Mouse (Mus musculus) bone marrow, adult 2 months (tissue): ENCODE data around the gene Zfp950. TPM values are rescaled to one million over a fixed set of nuclear protein-coding genes. Genes with fewer than 3 reads are reported as not detected.

ENCODE experiments used
- H3K27ac ChIP-seq: fragments of 200-500 bp; 2 replicates; pipeline ENCODE4 v1.5.1; 2012; ENCODE audit warnings: low read depth, mild to moderate bottlenecking, control low read depth, inconsistent platforms, low read length; ENCODE audit not compliant: control insufficient read depth, poor library complexity, insufficient read depth
- H3K4me1 ChIP-seq: fragments of 200-500 bp; 2 replicates; pipeline ENCODE4 v1.6.1; 2011; ENCODE audit warnings: low read length; ENCODE audit not compliant: control insufficient read depth, insufficient read depth
- H3K4me3 ChIP-seq: fragments of 200-500 bp; replicated peaks from 2 replicates; pipeline ENCODE3; 2011; ENCODE audit warnings: mild to moderate bottlenecking, low read depth, low read length, control low read depth; ENCODE audit not compliant: control insufficient read depth
- CTCF ChIP-seq: fragments of 200-500 bp; IDR thresholded peaks from 2 replicates; pipeline ENCODE4 v1.5.1; 2011; ENCODE audit warnings: low read length, control low read depth; ENCODE audit not compliant: control insufficient read depth, insufficient read depth
- POLR2A ChIP-seq: fragments of 200-500 bp; IDR thresholded peaks from 2 replicates; pipeline ENCODE4 v1.6.1; 2011; ENCODE audit warnings: low read depth, mild to moderate bottlenecking, control low read depth, low read length, borderline replicate concordance; ENCODE audit not compliant: control insufficient read depth
- WGBS: fragments of 180-500 bp; shearing (Covaris S2); methylation state at CpG from one replicate; pipeline ENCODE4 v1.1.7; 2018; 5-methylcytosine and 5-hydroxymethylcytosine counted together
- polyA plus RNA-seq: library from polyadenylated mRNA; stranded (reverse); fragments of >200 nt; gene quantifications from 2 replicates; pipeline ENCODE4 v1.2.4, GENCODE M21; 2011; ENCODE audit warnings: low replicate concordance; ENCODE audit not compliant: missing spikeins, insufficient read depth, insufficient read length

The Zfp950 gene
- polyA plus RNA-seq, 1 experiment: 16.5 TPM

DNA sequence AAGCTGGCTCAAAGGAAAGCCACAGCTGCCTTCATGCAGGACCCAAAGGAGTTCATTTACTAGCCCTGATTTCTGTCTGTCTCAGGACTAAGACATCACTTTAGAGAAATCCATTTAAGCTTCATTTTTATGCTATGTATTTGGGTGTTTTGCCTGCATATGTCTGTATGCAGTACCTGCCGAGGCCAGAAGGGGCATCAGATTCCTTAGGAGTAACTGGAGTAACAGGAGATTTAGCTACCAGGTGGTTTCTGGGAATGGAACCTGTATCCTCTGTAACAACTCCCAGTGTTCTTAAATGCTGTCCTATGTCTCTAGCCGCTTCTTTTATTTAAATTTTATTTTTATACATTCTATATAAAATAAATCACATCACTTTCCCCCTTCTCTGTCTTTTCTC is 30.5 kb downstream of the Zfp950 start:
- Histone ChIP-seq H3K4me3 (no peak overlapping the region), H3K4me1 (no peaks in the 10 kb centered on the region), H3K27ac (no peak overlapping the region)
- WGBS: 79% methylated on average over 2 of the region's 2 CpGs
- TF ChIP-seq POLR2A (no peak), CTCF (no peak)

DNA sequence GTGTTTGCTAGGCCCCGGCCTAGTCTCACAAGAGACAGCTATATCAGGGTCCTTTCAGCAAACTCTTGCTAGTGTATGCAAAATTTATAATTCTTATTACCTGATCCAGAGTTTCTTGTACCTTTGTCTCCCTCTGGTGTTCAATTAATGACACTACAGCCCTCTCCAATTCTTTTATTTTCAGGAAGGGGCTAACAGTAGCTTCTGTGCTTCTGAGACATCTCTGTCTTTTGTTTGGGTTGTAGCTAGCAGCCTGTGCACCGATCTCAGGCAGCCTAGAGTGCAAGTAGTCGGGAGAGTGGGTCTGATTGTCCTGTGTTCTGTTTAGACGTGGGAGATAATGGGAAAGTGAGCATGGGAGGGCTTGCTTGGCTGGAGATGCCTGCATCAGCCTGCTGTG is 42.9 kb downstream of the Zfp950 start:
- no peak overlapping the region for H3K27ac ChIP-seq
- no peaks in the 10 kb centered on the region for H3K4me1 ChIP-seq
- 25% methylated on average over 4 of the region's 4 CpGs for WGBS
- TF ChIP-seq CTCF (no peak), POLR2A (no peak)
- H3K4me3 ChIP-seq: no peak overlapping the region

DNA sequence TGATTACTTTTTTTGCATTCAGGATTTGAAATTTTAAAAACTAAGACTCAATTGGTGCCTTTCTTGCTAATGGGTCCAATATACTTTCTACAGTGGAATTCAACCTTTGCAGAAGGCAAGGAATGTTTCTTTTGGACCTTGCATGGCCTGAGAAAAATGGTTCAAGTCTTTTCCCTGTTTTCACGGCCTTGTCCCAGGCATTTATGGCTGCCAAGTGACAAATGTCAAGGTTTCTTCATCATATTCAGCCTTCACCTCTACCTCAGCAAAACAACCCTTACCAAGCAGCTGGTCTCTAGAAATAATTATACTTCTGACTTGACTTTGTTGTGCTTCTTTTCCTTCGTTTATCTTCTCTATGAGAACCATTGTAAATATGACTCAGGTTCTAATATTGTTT is 43.9 kb downstream of the Zfp950 start:
- no peak for TF ChIP-seq CTCF
- TF ChIP-seq POLR2A: no peak
- Histone ChIP-seq H3K27ac (no peak overlapping the region), H3K4me1 (no peaks in the 10 kb centered on the region), H3K4me3 (no peak overlapping the region)
- 80% methylated on average over 2 of the region's 2 CpGs for WGBS

DNA sequence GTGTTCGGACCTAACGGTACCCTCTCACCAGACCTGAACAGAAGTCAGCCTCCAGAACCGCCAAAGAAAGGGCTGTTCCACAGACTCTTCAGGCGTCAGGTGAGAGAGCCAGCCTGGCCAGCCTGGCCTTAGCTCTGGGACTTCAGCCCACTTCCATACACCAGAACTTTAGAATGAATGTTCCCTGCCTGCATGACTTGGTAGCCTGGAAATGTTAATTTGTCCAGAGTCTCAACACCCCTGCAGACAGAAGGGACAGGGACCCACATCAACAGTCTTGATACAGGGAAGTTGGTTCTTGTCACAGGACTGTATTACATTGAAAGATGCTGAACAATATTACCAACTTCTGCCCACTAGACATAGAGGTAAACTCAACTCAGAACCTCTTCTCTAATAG is 50.1 kb downstream of the Zfp950 start:
- Histone ChIP-seq H3K27ac (no peak overlapping the region), H3K4me3 (no peak overlapping the region), H3K4me1 (no peaks in the 10 kb centered on the region)
- WGBS: 76% methylated on average over 4 of the region's 4 CpGs
- no peak for TF ChIP-seq CTCF
- no peak for TF ChIP-seq POLR2A

DNA sequence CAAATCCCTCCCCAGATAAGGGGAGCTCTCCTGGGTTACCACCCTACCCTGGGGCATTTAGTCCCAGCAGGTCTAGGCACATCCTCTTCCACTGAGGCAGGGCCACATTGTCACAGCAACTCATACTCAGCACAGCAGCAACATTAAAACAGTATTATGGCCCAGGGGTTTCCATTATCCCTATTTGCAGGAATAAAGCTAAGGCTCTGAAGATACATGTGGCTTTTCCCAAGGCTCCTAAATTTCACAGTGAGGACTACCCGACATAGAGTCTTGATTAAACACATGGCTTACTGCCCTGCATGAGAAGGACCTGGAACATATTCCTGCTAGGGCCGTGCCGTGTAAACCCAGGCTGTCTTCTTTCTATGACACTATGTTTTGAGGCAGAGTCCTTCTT is 51.6 kb downstream of the Zfp950 start:
- peaks cover 2% of the 10 kb centered on the region for H3K4me1 ChIP-seq
- WGBS: 91% methylated on average over 3 of the region's 3 CpGs
- no peak overlapping the region for H3K4me3 ChIP-seq
- H3K27ac ChIP-seq: no peak overlapping the region
- no peak for TF ChIP-seq POLR2A
- no peak for TF ChIP-seq CTCF

DNA sequence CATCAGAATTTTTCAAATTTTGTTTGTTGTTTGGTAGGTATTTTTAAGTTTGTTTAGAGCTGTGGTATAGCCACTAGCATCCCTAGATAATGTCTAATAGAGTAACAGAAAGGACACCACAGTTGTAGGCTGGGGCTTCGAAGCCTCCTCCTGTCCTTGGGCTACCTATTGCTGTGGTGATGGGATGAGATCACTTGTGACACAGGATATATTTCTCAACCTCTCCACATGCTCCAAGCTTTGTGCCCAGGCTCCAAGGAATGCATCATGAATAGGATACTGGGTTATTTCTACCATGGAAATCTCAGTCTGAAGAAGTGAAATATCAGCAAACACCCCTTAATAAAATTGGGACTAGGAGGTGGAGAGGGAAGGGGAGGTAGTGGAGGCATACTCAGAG is 52.9 kb downstream of the Zfp950 start:
- WGBS: 83% methylated on average over 1 of the region's 1 CpGs
- no peak overlapping the region for H3K4me3 ChIP-seq
- peaks cover 5% of the 10 kb centered on the region for H3K4me1 ChIP-seq
- H3K27ac ChIP-seq: no peak overlapping the region
- TF ChIP-seq POLR2A: no peak
- no peak for TF ChIP-seq CTCF

DNA sequence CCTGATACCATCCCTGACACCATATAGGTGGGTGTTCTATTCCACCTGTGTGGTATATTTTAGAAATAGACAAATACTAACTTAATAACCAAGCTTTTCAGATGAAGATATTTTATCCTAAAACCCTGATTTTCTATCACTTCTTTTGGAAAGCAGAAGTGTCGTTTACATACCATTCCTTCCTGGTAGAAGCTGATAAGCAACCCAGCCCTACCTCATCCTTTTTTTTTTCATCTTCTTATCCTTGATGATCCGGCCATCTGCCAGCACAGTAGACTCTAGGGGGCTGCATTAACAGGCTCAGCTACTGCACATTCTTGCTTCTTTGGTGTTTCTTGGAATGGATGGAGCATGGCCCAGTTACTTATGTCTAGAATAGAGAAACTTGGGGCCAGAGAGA is 55.4 kb downstream of the Zfp950 start:
- 57% methylated on average over 2 of the region's 2 CpGs for WGBS
- Histone ChIP-seq H3K4me1 (peaks cover 5% of the 10 kb centered on the region), H3K4me3 (no peak overlapping the region), H3K27ac (no peak overlapping the region)
- no peak for TF ChIP-seq CTCF
- no peak for TF ChIP-seq POLR2A

DNA sequence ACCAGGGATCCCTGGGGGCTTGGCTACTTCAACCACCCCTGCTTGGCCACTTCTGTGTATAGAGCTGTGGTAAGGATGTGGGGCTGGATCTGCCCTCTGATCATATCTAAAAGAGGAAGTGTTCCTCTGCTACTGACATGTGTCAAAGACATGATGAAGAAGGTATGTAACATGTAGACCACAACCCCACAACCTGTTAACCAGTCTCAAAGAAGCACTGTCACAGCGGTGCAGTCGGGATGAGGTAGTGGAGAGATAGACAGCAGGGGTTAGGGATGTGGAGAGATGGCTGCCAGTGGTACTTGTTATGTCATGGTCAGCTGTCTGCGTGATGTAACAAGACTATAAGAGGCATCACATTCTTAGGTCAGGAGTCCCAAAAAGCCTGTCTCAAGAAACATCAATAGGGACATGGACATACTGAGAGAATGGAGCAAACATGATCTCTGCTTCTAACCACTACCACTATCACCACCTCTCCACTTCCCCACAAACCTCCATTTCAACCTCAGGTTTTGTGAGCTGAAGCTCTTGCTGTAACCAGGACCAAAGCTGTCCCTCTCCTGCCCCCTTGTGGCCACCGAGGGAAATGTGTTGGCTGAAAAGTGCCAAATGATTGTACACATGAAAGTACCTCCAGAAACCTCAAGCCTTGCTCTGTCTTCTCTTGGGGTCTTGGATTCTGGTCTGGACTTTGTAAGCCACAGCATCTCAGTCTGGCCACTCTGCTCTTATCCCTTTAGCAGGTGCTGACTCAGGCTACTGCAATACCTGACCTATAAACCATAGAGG is 56.3 kb downstream of the Zfp950 start:
- no peak overlapping the region for H3K27ac ChIP-seq
- H3K4me3 ChIP-seq: no peak overlapping the region
- 17% methylated on average over 4 of the region's 4 CpGs for WGBS
- H3K4me1 ChIP-seq: peaks cover 5% of the 10 kb centered on the region
- TF ChIP-seq CTCF: peak; percentile 97
- no peak for TF ChIP-seq POLR2A

DNA sequence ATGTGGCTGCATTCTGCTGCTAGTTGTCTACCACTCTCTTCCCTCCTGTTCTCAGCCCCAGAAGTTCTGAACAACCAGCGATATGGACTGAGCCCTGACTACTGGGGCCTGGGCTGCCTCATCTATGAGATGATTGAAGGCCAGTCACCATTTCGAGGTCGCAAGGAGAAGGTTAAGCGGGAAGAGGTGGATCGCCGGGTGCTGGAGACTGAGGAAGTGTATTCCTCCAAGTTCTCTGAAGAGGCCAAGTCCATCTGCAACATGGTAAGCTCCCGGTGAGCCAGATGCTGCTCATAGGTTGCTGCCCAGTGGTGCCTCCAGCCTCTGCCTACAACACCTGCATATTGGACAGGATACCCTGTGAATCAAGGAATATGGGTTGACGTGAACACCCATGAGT is 57.6 kb downstream of the Zfp950 start:
- TF ChIP-seq CTCF (no peak), POLR2A (no peak)
- no peak overlapping the region for H3K27ac ChIP-seq
- H3K4me3 ChIP-seq: no peak overlapping the region
- peaks cover 5% of the 10 kb centered on the region for H3K4me1 ChIP-seq
- WGBS: 87% methylated on average over 8 of the region's 8 CpGs
